Mouse (Mus musculus): ENCODE data around the gene Ppp1r16b. TPM values are rescaled to one million over a fixed set of nuclear protein-coding genes. Genes with fewer than 3 reads are reported as not detected.

Ppp1r16b gene
- polyA plus RNA-seq, 1 experiment from 2014 or later: 3.2 TPM

GRCm38 (mm10) chr2:158681714-158682113 lies 16.5 kb downstream of the Ppp1r16b start:
- H3K4me2 ChIP-seq: no peak overlapping the region
- no peak overlapping the region for H3K9ac ChIP-seq
- no peak overlapping the region for H3K4me3 ChIP-seq
- H3K4me1 ChIP-seq: peaks cover 9% of the 10 kb centered on the region
- no peak overlapping the region for H3K27ac ChIP-seq
- no peaks in the 10 kb centered on the region for H3K27me3 ChIP-seq
- no peaks in the 10 kb centered on the region for H3K9me3 ChIP-seq
- 83% methylated on average over 6 of the region's 6 CpGs for WGBS
- ATAC-seq (ENCODE audit: insufficient number of reproducible peaks, insufficient read depth, low FRiP score, low TSS enrichment, low read depth): no peak
- no peaks in the 10 kb centered on the region for H3K36me3 ChIP-seq

GRCm38 (mm10) chr2:158682344-158683037 lies 17.3 kb downstream of the Ppp1r16b start:
- Histone ChIP-seq H3K27ac (no peak overlapping the region), H3K27me3 (no peaks in the 10 kb centered on the region), H3K36me3 (no peaks in the 10 kb centered on the region), H3K4me1 (peaks cover 9% of the 10 kb centered on the region), H3K4me2 (no peak overlapping the region), H3K9ac (no peak overlapping the region), H3K9me3 (no peaks in the 10 kb centered on the region), H3K4me3 (no peak overlapping the region)
- ATAC-seq (ENCODE audit: insufficient number of reproducible peaks, insufficient read depth, low FRiP score, low TSS enrichment, low read depth): no peak
- WGBS: 55% methylated on average over 11 of the region's 11 CpGs

- no peak overlapping the region for H3K9ac ChIP-seq
- no peak overlapping the region for H3K27ac ChIP-seq
- no peaks in the 10 kb centered on the region for H3K27me3 ChIP-seq
- H3K9me3 ChIP-seq: no peaks in the 10 kb centered on the region
- no peak overlapping the region for H3K4me3 ChIP-seq
- H3K36me3 ChIP-seq: no peaks in the 10 kb centered on the region
- ATAC-seq (ENCODE audit: insufficient number of reproducible peaks, insufficient read depth, low FRiP score, low TSS enrichment, low read depth): no peak
- H3K4me1 ChIP-seq: peaks cover 11% of the 10 kb centered on the region
- no peak overlapping the region for H3K4me2 ChIP-seq
- WGBS: 9% methylated on average over 4 of the region's 4 CpGs
These were observed 17.8 kb downstream of the Ppp1r16b start for GRCm38 (mm10) chr2:158683038-158683413.

GRCm38 (mm10) chr2:158684247-158684843 lies 19.1 kb downstream of the Ppp1r16b start:
- Histone ChIP-seq H3K27me3 (no peaks in the 10 kb centered on the region), H3K27ac (no peak overlapping the region), H3K4me2 (no peak overlapping the region), H3K4me3 (no peak overlapping the region), H3K9me3 (no peaks in the 10 kb centered on the region), H3K9ac (no peak overlapping the region), H3K36me3 (no peaks in the 10 kb centered on the region), H3K4me1 (peaks cover 11% of the 10 kb centered on the region)
- ATAC-seq (ENCODE audit: insufficient number of reproducible peaks, insufficient read depth, low FRiP score, low TSS enrichment, low read depth): no peak
- 71% methylated on average over 9 of the region's 9 CpGs for WGBS

GRCm38 (mm10) chr2:158684910-158685309 lies 19.7 kb downstream of the Ppp1r16b start:
- H3K9ac ChIP-seq: no peak overlapping the region
- no peaks in the 10 kb centered on the region for H3K27me3 ChIP-seq
- no peak for ATAC-seq (ENCODE audit: insufficient number of reproducible peaks, insufficient read depth, low FRiP score, low TSS enrichment, low read depth)
- no peaks in the 10 kb centered on the region for H3K9me3 ChIP-seq
- no peak overlapping the region for H3K4me3 ChIP-seq
- H3K4me2 ChIP-seq: no peak overlapping the region
- H3K27ac ChIP-seq: no peak overlapping the region
- no peaks in the 10 kb centered on the region for H3K36me3 ChIP-seq
- 79% methylated on average over 3 of the region's 3 CpGs for WGBS
- H3K4me1 ChIP-seq: peaks cover 17% of the 10 kb centered on the region

- H3K36me3 ChIP-seq: no peaks in the 10 kb centered on the region
These were observed 21.2 kb downstream of the Ppp1r16b start for GRCm38 (mm10) chr2:158686394-158686793.

GRCm38 (mm10) chr2:158687804-158688241 lies 22.6 kb downstream of the Ppp1r16b start:
- Histone ChIP-seq H3K4me2 (no peak overlapping the region), H3K4me1 (peaks cover 17% of the 10 kb centered on the region), H3K36me3 (no peaks in the 10 kb centered on the region), H3K4me3 (no peak overlapping the region), H3K9me3 (no peaks in the 10 kb centered on the region), H3K9ac (no peak overlapping the region), H3K27ac (no peak overlapping the region), H3K27me3 (no peaks in the 10 kb centered on the region)
- 57% methylated on average over 25 of the region's 25 CpGs for WGBS
- no peak for ATAC-seq (ENCODE audit: insufficient number of reproducible peaks, insufficient read depth, low FRiP score, low TSS enrichment, low read depth)

More at GRCm38 (mm10) chr2:158686394-158686793, 21.2 kb downstream of the Ppp1r16b start:
- H3K27ac ChIP-seq: no peak overlapping the region
- no peaks in the 10 kb centered on the region for H3K27me3 ChIP-seq
- H3K9ac ChIP-seq: no peak overlapping the region
- H3K4me1 ChIP-seq: peaks cover 20% of the 10 kb centered on the region
- H3K4me3 ChIP-seq: no peak overlapping the region
- no peak for ATAC-seq (ENCODE audit: insufficient number of reproducible peaks, insufficient read depth, low FRiP score, low TSS enrichment, low read depth)
- WGBS: 24% methylated on average over 2 of the region's 2 CpGs
- no peak overlapping the region for H3K4me2 ChIP-seq
- no peaks in the 10 kb centered on the region for H3K9me3 ChIP-seq

- H3K27me3 ChIP-seq: no peaks in the 10 kb centered on the region
- H3K4me1 ChIP-seq: peaks cover 11% of the 10 kb centered on the region
- H3K36me3 ChIP-seq: no peaks in the 10 kb centered on the region
- ATAC-seq (ENCODE audit: insufficient number of reproducible peaks, insufficient read depth, low FRiP score, low TSS enrichment, low read depth): no peak
- H3K4me2 ChIP-seq: no peak overlapping the region
- no peak overlapping the region for H3K4me3 ChIP-seq
- H3K9me3 ChIP-seq: no peaks in the 10 kb centered on the region
- 86% methylated on average over 5 of the region's 5 CpGs for WGBS
- no peak overlapping the region for H3K9ac ChIP-seq
- no peak overlapping the region for H3K27ac ChIP-seq
These were observed 23.9 kb downstream of the Ppp1r16b start for GRCm38 (mm10) chr2:158689060-158689459.

- no peak overlapping the region for H3K27ac ChIP-seq
- H3K4me2 ChIP-seq: no peak overlapping the region
- no peaks in the 10 kb centered on the region for H3K9me3 ChIP-seq
- no peak overlapping the region for H3K9ac ChIP-seq
- no peak for ATAC-seq (ENCODE audit: insufficient number of reproducible peaks, insufficient read depth, low FRiP score, low TSS enrichment, low read depth)
- H3K27me3 ChIP-seq: no peaks in the 10 kb centered on the region
- no peak overlapping the region for H3K4me3 ChIP-seq
- peaks cover 11% of the 10 kb centered on the region for H3K4me1 ChIP-seq
- WGBS: 43% methylated on average over 7 of the region's 7 CpGs
- H3K36me3 ChIP-seq: no peaks in the 10 kb centered on the region
These were observed 24.4 kb downstream of the Ppp1r16b start for GRCm38 (mm10) chr2:158689640-158690039.

GRCm38 (mm10) chr2:158690116-158690515 lies 24.9 kb downstream of the Ppp1r16b start:
- 45% methylated on average over 8 of the region's 8 CpGs for whole genome bisulfite sequencing
- H3K36me3 ChIP-seq: no peaks in the 10 kb centered on the region

GRCm38 (mm10) chr2:158692191-158692590 lies 27.0 kb downstream of the Ppp1r16b start:
- no peak for ATAC-seq (ENCODE audit: insufficient number of reproducible peaks, insufficient read depth, low FRiP score, low TSS enrichment, low read depth)
- H3K4me3 ChIP-seq: no peak overlapping the region
- H3K4me1 ChIP-seq: peaks cover 11% of the 10 kb centered on the region
- H3K9ac ChIP-seq: no peak overlapping the region
- WGBS: 82% methylated on average over 6 of the region's 6 CpGs
- no peak overlapping the region for H3K27ac ChIP-seq
- H3K4me2 ChIP-seq: no peak overlapping the region
- H3K27me3 ChIP-seq: no peaks in the 10 kb centered on the region
- H3K9me3 ChIP-seq: no peaks in the 10 kb centered on the region
- no peaks in the 10 kb centered on the region for H3K36me3 ChIP-seq

More at GRCm38 (mm10) chr2:158690116-158690515, 24.9 kb downstream of the Ppp1r16b start:
- Histone ChIP-seq H3K4me3 (no peak overlapping the region), H3K9ac (no peak overlapping the region), H3K4me1 (peaks cover 11% of the 10 kb centered on the region), H3K27me3 (no peaks in the 10 kb centered on the region), H3K4me2 (no peak overlapping the region), H3K9me3 (no peaks in the 10 kb centered on the region), H3K27ac (no peak overlapping the region)
- ATAC-seq (ENCODE audit: insufficient number of reproducible peaks, insufficient read depth, low FRiP score, low TSS enrichment, low read depth): no peak

- Histone ChIP-seq H3K4me1 (no peaks in the 10 kb centered on the region), H3K4me3 (no peak overlapping the region), H3K4me2 (no peak overlapping the region), H3K27ac (no peak overlapping the region), H3K9ac (no peak overlapping the region), H3K36me3 (no peaks in the 10 kb centered on the region), H3K27me3 (no peaks in the 10 kb centered on the region), H3K9me3 (no peaks in the 10 kb centered on the region)
- 84% methylated on average over 27 of the region's 27 CpGs for WGBS
- ATAC-seq (ENCODE audit: insufficient number of reproducible peaks, insufficient read depth, low FRiP score, low TSS enrichment, low read depth): peak; percentile 26; the same call in 1 of the 2 replicates
These were observed 30.6 kb downstream of the Ppp1r16b start for GRCm38 (mm10) chr2:158695811-158696210.

Measured in embryonic facial prominence, embryonic 13.5 days (tissue).